ENCODE assay signal across 11 mouse cellular contexts in the genomic region with DNA sequence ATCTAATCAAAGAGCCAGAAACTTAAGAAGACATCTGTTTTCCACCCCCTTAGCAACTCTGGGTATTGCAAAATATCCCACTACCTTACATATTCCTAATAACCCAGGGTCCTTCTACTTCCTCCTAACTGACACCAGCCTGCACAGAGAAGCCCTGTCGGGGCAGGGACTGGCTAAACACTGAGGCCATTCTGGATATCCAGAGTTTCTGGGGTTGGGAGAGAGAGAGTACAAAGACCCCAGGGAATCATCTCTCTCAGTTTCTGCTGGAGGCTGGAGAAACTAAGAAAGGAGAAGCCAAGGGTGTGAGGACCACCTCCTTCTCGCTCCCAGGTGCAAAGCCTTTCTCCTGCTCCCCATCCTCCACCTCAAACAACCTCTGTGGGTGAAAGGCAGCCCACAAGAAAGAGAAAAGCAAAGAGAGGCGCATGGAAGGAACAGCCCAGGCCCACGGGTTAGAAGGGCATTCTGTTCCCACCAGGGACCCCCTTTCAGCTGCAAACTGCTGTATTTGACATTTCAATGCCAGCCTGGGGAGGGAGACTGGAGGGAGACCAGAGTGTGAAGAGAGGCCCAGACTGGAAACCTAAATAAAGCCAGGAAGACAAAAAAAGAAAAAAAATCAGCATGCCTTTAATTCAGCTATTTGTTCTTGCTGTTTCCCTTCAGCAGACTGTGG.
A peak's percentile ranks its signal among the peaks of the same experiment; 100 is the strongest.
DNase-seq lines count a peak whose midpoint lies in the region; ATAC-seq lines count a peak whose summit lies in the region.
"Had no signal": no experiment of that assay in that cellular context is flagged by ENCODE, and none has a peak within 500 bp of the region (broad histone marks: within the 10 kb centered on the region; RNA-seq: fewer than 3 reads in every experiment).

No protein-coding gene starts in this region.

- no peaks in the 10 kb centered on the region for H3K9me3 ChIP-seq in forebrain, embryonic 11.5 days (ENCODE audit: control insufficient read depth, low read length)
- H3K9me3 ChIP-seq in limb, embryonic 10.5 days (replicated peaks), result no peaks in the 10 kb centered on the region
- no peaks in the 10 kb centered on the region for H3K9me3 ChIP-seq in stomach, embryonic 16.5 days (replicated peaks; ENCODE audit: control insufficient read depth, low read length)
- no peaks in the 10 kb centered on the region for H3K9me3 ChIP-seq in liver, embryonic 11.5 days (ENCODE audit: control insufficient read depth, low read length)

- no peaks in the 10 kb centered on the region for H3K27me3 ChIP-seq in forebrain, embryonic 11.5 days (ENCODE audit: control insufficient read depth, insufficient read depth, low read length)
- H3K27me3 ChIP-seq in limb, embryonic 10.5 days (ENCODE audit: low read depth, poor library complexity, severe bottlenecking), result no peaks in the 10 kb centered on the region
- H3K27me3 ChIP-seq in stomach, embryonic 16.5 days (ENCODE audit: control insufficient read depth, insufficient read depth, low read length), result no peaks in the 10 kb centered on the region
- H3K27me3 ChIP-seq in liver, embryonic 11.5 days (replicated peaks; ENCODE audit: control insufficient read depth, insufficient read depth, low read length), result no peaks in the 10 kb centered on the region

- H3K4me3 ChIP-seq in forebrain, embryonic 11.5 days (ENCODE audit: low read depth, low read length), result no peak overlapping the region
- no peak overlapping the region for H3K4me3 ChIP-seq in limb, embryonic 10.5 days
- H3K4me3 ChIP-seq in stomach, embryonic 16.5 days (replicated peaks; ENCODE audit: low read length), result no peak overlapping the region
- H3K4me3 ChIP-seq in liver, embryonic 11.5 days (ENCODE audit: low read depth, low read length), result no peak overlapping the region

- DNase-seq in thymus, postnatal 25 days, result peak; percentile 3
- no peak for DNase-seq in thymus, postnatal 14 days
- DNase-seq in forebrain, embryonic 11.5 days (ENCODE audit: low spot score), result peak; percentile 65
- DNase-seq in limb, embryonic 10.5 days (ENCODE audit: low spot score), result no peak
- no peak for DNase-seq in retina, postnatal 1 day
- DNase-seq in kidney, postnatal 36 days, result no peak
- DNase-seq in liver, embryonic 11.5 days (ENCODE audit: low spot score), result no peak
- DNase-seq: cerebellum, adult 11 months; kidney, adult 9 months; right cerebral cortex, postnatal 25 days had no signal

- peak; percentile 83 for ATAC-seq in forebrain, embryonic 11.5 days (replicated peaks; ENCODE audit: low FRiP score)
- no peak for ATAC-seq in stomach, embryonic 16.5 days (ENCODE audit: insufficient read depth, low FRiP score)
- no peak for ATAC-seq in liver, embryonic 11.5 days (replicated peaks; ENCODE audit: low FRiP score)

- WGBS in forebrain, embryonic 11.5 days, result 1% methylated on average over 4 of the region's 4 CpGs
- 26% methylated on average over 4 of the region's 4 CpGs for WGBS in limb, embryonic 10.5 days
- 25% methylated on average over 4 of the region's 4 CpGs for WGBS in stomach, embryonic 16.5 days
- 27% methylated on average over 4 of the region's 4 CpGs for WGBS in liver, embryonic 11.5 days

- no peak overlapping the region for H3K4me2 ChIP-seq in forebrain, embryonic 11.5 days (ENCODE audit: low read depth, low read length, severe bottlenecking)
- H3K4me2 ChIP-seq in stomach, embryonic 16.5 days (ENCODE audit: low read depth, low read length), result no peak overlapping the region
- H3K4me2 ChIP-seq in liver, embryonic 11.5 days, result no peak overlapping the region

- peak overlapping the region; percentile 85 for H3K27ac ChIP-seq in forebrain, embryonic 11.5 days (ENCODE audit: low read depth, low read length)
- H3K27ac ChIP-seq in limb, embryonic 10.5 days, result peak overlapping the region; percentile 56; the same call in 1 of the 2 replicates
- H3K27ac ChIP-seq in stomach, embryonic 16.5 days (ENCODE audit: low read length), result peak overlapping the region; percentile 22; the same call in 1 of the 2 replicates
- H3K27ac ChIP-seq in liver, embryonic 11.5 days (ENCODE audit: low read depth, low read length), result no peak overlapping the region

- no peaks in the 10 kb centered on the region for H3K36me3 ChIP-seq in forebrain, embryonic 11.5 days (ENCODE audit: control insufficient read depth, insufficient read depth, low read length)
- no peaks in the 10 kb centered on the region for H3K36me3 ChIP-seq in limb, embryonic 10.5 days
- no peaks in the 10 kb centered on the region for H3K36me3 ChIP-seq in stomach, embryonic 16.5 days (ENCODE audit: control insufficient read depth, insufficient read depth, low read length)
- no peaks in the 10 kb centered on the region for H3K36me3 ChIP-seq in liver, embryonic 11.5 days (ENCODE audit: control insufficient read depth, insufficient read depth, low read length)

- peaks cover 13% of the 10 kb centered on the region; the same call in 1 of the 2 replicates for H3K4me1 ChIP-seq in forebrain, embryonic 11.5 days (replicated peaks; ENCODE audit: control insufficient read depth, insufficient read depth, low read length)
- peaks cover 17% of the 10 kb centered on the region for H3K4me1 ChIP-seq in limb, embryonic 10.5 days
- H3K4me1 ChIP-seq in stomach, embryonic 16.5 days (ENCODE audit: control insufficient read depth, insufficient read depth, low read length), result 0 out of 2 replicates have a peak, but pooled peaks cover 4% of the 10 kb centered on the region
- H3K4me1 ChIP-seq in liver, embryonic 11.5 days (replicated peaks; ENCODE audit: control insufficient read depth, insufficient read depth, low read length), result no peaks in the 10 kb centered on the region

- no peak overlapping the region; the same call in 1 of the 2 replicates for H3K9ac ChIP-seq in forebrain, embryonic 11.5 days (ENCODE audit: low read length)
- H3K9ac ChIP-seq in stomach, embryonic 16.5 days (ENCODE audit: low read length), result no peak overlapping the region
- no peak overlapping the region for H3K9ac ChIP-seq in liver, embryonic 11.5 days (ENCODE audit: low read depth, low read length)

Comparison
In these comparisons a context has a peak if more than half of its experiments do, and no peak if none do; other contexts are left out.
1. DNase-seq: peak in thymus, postnatal 25 days (single experiment) and forebrain, embryonic 11.5 days (single experiment); none in thymus, postnatal 14 days (single experiment), limb, embryonic 10.5 days (single experiment), retina, postnatal 1 day (single experiment), kidney, postnatal 36 days (0 of 2) and liver, embryonic 11.5 days (single experiment).